Mouse (Mus musculus) thymus, adult 2 months (tissue): ENCODE results near the gene Mlxip. TPM values are rescaled to one million over a fixed set of nuclear protein-coding genes. Genes with fewer than 3 reads are reported as not detected.

Experiments
- DNase-seq: peaks from one replicate; pipeline ENCODE4 v3.0.0; 2021
- H3K27ac ChIP-seq: fragments of 200-500 bp; 2 replicates; pipeline ENCODE4 v1.5.1; 2012; ENCODE audit warnings: low read length, control low read depth; ENCODE audit not compliant: control insufficient read depth, insufficient read depth
- H3K27me3 ChIP-seq: fragments of 200-500 bp; 2 replicates; pipeline ENCODE4 v1.6.1; 2012; ENCODE audit warnings: mild to moderate bottlenecking, low read length, moderate library complexity, mixed read lengths; ENCODE audit not compliant: control insufficient read depth, insufficient read depth
- H3K36me3 ChIP-seq: fragments of 200-500 bp; 2 replicates; pipeline ENCODE4 v1.6.1; 2012; ENCODE audit warnings: mild to moderate bottlenecking, low read length, moderate library complexity; ENCODE audit not compliant: control insufficient read depth, insufficient read depth
- H3K4me1 ChIP-seq: fragments of 200-500 bp; replicated peaks from 2 replicates; pipeline ENCODE4 v1.6.1; 2012; ENCODE audit warnings: low read length; ENCODE audit not compliant: control insufficient read depth, insufficient read depth
- H3K4me3 ChIP-seq: fragments of 200-500 bp; 2 replicates; pipeline ENCODE4 v1.5.1; 2012; ENCODE audit warnings: mild to moderate bottlenecking, low read length, control low read depth, moderate library complexity; ENCODE audit not compliant: control insufficient read depth, insufficient read depth
- CTCF ChIP-seq: fragments of 200-500 bp; IDR thresholded peaks from 2 replicates; pipeline ENCODE4 v1.5.1; 2012; ENCODE audit warnings: mild to moderate bottlenecking, control low read depth, low read length, moderate library complexity, borderline replicate concordance; ENCODE audit not compliant: control insufficient read depth, poor library complexity, insufficient read depth; ENCODE audit errors: extremely low read depth
- POLR2A ChIP-seq: fragments of 200-500 bp; IDR thresholded peaks from 2 replicates; pipeline ENCODE4 v1.6.1; 2012; ENCODE audit warnings: mild to moderate bottlenecking, low read length, control low read depth, moderate library complexity; ENCODE audit not compliant: control insufficient read depth, poor library complexity, insufficient read depth; ENCODE audit errors: extremely low read depth
- WGBS: fragments of 180-500 bp; shearing (Covaris S2); methylation state at CpG from one replicate; pipeline ENCODE4 v1.1.7; 2018; 5-methylcytosine and 5-hydroxymethylcytosine counted together
- polyA plus RNA-seq: library from polyadenylated mRNA; depleted of rRNA; stranded (reverse); fragments of >200 nt; gene quantifications from 2 replicates; pipeline ENCODE4 v1.2.3, GENCODE M21; 2012

Gene Mlxip
- polyA plus RNA-seq, 1 experiment = 113 TPM

- H3K27ac ChIP-seq = no peak overlapping the region
- WGBS = 11% methylated on average over 20 of the region's 20 CpGs
- H3K27me3 ChIP-seq = no peaks in the 10 kb centered on the region
- H3K4me3 ChIP-seq = peak overlapping the region; percentile 29; the same call in 1 of the 2 replicates
- peaks cover 17% of the 10 kb centered on the region for H3K4me1 ChIP-seq
- TF ChIP-seq POLR2A (no peak), CTCF (no peak)
- no peaks in the 10 kb centered on the region for H3K36me3 ChIP-seq
- DNase-seq = no peak
These were observed 12.6 kb upstream of the Mlxip start for GRCm38 (mm10) chr5:123381968-123382367.

DNA sequence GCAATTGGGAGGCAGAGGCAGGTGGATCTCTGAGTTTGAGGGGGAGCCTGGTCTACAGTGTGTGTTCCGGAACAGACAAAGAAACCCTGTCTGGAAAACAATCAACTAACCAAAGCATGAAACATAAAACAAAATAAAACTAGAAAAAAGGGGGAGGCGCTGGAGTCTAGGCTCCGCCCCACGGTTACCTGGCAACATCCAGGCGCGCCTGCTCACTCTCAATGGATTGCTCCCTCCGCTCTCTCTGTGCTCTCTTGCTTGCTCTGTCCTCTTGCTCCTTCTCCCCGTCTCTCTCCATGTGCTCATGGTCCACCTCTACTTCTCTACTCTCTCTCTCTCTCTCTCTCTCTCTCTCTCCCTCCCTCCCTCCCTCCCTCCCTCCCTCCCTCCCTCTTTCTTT lies 11.9 kb upstream of the Mlxip start:
- TF ChIP-seq CTCF (no peak), POLR2A (no peak)
- Histone ChIP-seq H3K4me1 (peaks cover 17% of the 10 kb centered on the region), H3K27ac (no peak overlapping the region), H3K27me3 (no peaks in the 10 kb centered on the region), H3K36me3 (no peaks in the 10 kb centered on the region), H3K4me3 (no peak overlapping the region)
- no peak for DNase-seq
- WGBS = 96% methylated on average over 8 of the region's 8 CpGs

GRCm38 (mm10) chr5:123388452-123388851 lies 6.1 kb upstream of the Mlxip start:
- no peak overlapping the region for H3K27ac ChIP-seq
- no peaks in the 10 kb centered on the region for H3K36me3 ChIP-seq
- 18% methylated on average over 3 of the region's 3 CpGs for WGBS
- H3K4me1 ChIP-seq = peaks cover 9% of the 10 kb centered on the region
- no peak overlapping the region for H3K4me3 ChIP-seq
- TF ChIP-seq CTCF = no peak
- no peak for TF ChIP-seq POLR2A
- no peak for DNase-seq
- no peaks in the 10 kb centered on the region for H3K27me3 ChIP-seq

DNA sequence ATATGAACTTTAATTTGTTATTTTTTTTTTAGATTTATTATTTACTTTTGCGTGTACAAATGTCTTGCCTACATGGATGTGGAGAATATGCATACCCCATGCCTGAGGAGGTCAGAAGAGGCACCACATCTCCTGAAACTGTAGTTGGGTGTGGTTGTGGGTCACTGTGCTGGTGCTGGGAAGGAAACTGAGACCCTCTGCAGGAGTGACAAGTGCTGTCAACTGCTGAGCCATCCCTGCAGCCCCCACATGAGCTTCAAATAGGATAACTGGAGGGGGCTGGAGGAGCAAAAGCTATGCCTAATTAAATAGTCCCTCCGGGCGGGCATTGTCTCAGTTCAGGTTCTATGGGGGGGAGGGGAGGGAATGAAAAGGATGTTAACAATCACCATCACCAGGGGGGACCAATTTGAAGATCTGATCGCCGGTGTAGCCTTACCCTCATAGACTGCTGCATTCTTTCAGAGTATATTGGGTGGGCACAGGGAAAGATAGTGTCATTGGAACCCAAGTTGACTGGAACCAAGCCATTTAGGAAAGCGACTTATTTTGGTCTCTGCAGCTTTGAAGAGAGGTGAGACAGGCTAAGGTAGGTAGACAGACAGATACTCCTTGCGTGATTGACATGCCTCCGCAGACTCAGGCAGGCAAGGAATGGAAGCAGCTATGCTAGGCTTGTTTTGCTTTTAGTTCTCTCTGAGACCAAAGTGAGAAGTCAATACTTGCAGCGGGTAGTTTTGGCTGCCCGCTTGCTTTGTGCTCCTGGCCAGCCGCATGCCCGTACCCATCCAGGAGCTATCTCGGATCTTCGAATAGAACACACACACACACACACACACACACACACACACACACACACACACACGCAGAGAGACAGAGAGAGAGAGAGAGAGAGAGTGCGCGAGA lies 3.8 kb upstream of the Mlxip start:
- Histone ChIP-seq H3K27me3 (no peaks in the 10 kb centered on the region), H3K36me3 (no peaks in the 10 kb centered on the region), H3K4me1 (peaks cover 18% of the 10 kb centered on the region), H3K4me3 (no peak overlapping the region), H3K27ac (no peak overlapping the region)
- TF ChIP-seq POLR2A = no peak
- TF ChIP-seq CTCF = no peak
- DNase-seq = no peak
- WGBS = 57% methylated on average over 17 of the region's 17 CpGs

DNA sequence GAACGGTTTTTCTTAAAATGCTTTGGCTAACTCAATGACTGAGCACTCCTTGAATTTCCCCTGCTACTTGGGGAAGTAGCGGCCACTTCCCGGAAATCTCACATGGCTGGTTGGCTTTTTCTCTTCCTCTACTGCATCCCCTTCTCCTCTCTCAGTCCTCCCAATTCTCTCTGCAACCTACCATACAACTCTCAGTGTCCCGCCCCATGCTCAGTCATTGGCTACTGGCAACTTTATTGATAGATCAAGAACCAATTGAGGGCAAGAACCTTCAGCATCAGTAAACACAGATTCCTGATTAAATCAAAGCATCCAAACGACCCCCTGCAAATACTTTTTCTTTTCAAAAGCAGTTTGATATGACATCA lies 3.2 kb upstream of the Mlxip start:
- TF ChIP-seq POLR2A = no peak
- TF ChIP-seq CTCF = no peak
- Histone ChIP-seq H3K4me1 (peaks cover 25% of the 10 kb centered on the region), H3K27me3 (no peaks in the 10 kb centered on the region), H3K36me3 (no peaks in the 10 kb centered on the region), H3K4me3 (no peak overlapping the region), H3K27ac (no peak overlapping the region)
- 35% methylated on average over 5 of the region's 5 CpGs for WGBS
- no peak for DNase-seq

DNA sequence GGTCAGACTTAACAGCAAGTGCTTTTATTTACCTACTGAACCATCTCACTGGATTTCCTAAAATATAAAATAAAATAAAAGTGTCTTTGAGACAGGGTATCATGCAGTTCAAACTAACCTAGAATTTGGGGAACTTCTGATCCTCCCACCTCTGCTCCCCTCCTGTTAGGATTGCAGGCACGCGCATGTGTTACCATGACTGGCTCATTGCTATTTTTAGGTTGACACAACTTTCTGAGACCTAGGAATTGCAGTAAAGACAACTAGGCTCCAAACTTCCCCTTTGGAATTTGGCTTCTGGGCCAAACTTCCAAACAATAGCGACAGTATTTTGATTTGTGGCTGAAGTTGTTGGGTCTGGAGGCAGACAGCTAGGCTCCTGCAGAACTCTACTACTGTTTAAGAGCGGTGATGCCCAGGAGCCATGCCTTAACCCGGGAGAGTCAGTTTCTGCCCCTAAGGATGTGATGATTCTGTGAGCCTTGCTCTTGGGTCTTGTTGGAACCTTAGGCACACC lies 754 bp upstream of the Mlxip start:
- TF ChIP-seq POLR2A = no peak
- TF ChIP-seq CTCF = no peak
- no peaks in the 10 kb centered on the region for H3K27me3 ChIP-seq
- no peak for DNase-seq
- H3K36me3 ChIP-seq = no peaks in the 10 kb centered on the region
- H3K27ac ChIP-seq = no peak overlapping the region
- 39% methylated on average over 5 of the region's 5 CpGs for WGBS
- H3K4me3 ChIP-seq = peak overlapping the region; percentile 92
- peaks cover 24% of the 10 kb centered on the region for H3K4me1 ChIP-seq
